Mouse (Mus musculus) intestine, embryonic 16.5 days (tissue): ENCODE measurements around the gene Hydin. TPM values are rescaled to one million over a fixed set of nuclear protein-coding genes. Genes with fewer than 3 reads are reported as not detected.

Experiments used
- ATAC-seq: fragments of 200-750 bp; cut with Nextera tagmentation; 2 replicates; pipeline ENCODE4 v1.8.0; 2017; ENCODE audit warnings: moderate TSS enrichment, moderate library complexity
- H3K27ac ChIP-seq: fragments of 300-500 bp; sonication (generic); 2 replicates; pipeline ENCODE4 v1.5.1; 2014; ENCODE audit warnings: mild to moderate bottlenecking, low read length
- H3K27me3 ChIP-seq: fragments of 300-500 bp; sonication (generic); replicated peaks from 2 replicates; pipeline ENCODE4 v1.6.1; 2014; ENCODE audit warnings: low read length, control low read depth, mixed read lengths; ENCODE audit not compliant: control insufficient read depth, insufficient read depth
- H3K36me3 ChIP-seq: fragments of 300-500 bp; sonication (generic); 2 replicates; pipeline ENCODE4 v1.6.1; 2014; ENCODE audit warnings: low read length, control low read depth; ENCODE audit not compliant: control insufficient read depth, insufficient read depth
- H3K4me1 ChIP-seq: fragments of 300-500 bp; sonication (generic); 2 replicates; pipeline ENCODE4 v1.6.1; 2014; ENCODE audit warnings: low read length, control low read depth, mixed read lengths; ENCODE audit not compliant: control insufficient read depth, insufficient read depth
- H3K4me2 ChIP-seq: fragments of 300-500 bp; sonication (generic); 2 replicates; pipeline ENCODE4 v1.6.1; 2014; ENCODE audit warnings: low read depth, low read length, control low read depth
- H3K4me3 ChIP-seq: fragments of 300-500 bp; sonication (generic); 2 replicates; pipeline ENCODE4 v1.5.1; 2014; ENCODE audit warnings: mild to moderate bottlenecking, low read length
- H3K9ac ChIP-seq: fragments of 300-500 bp; sonication (generic); 2 replicates; pipeline ENCODE4 v1.6.1; 2014; ENCODE audit warnings: low read depth, low read length
- H3K9me3 ChIP-seq: fragments of 300-500 bp; sonication (generic); 2 replicates; pipeline ENCODE4 v1.6.1; 2016; ENCODE audit warnings: low read length, control low read depth; ENCODE audit not compliant: control insufficient read depth
- WGBS: fragments of 180-500 bp; shearing (Covaris S2); extraction: QIAGEN DNeasy Blood & Tissue Kit; methylation state at CpG from one replicate; pipeline ENCODE4 v1.1.7; 2014; 5-methylcytosine and 5-hydroxymethylcytosine counted together
- polyA plus RNA-seq: library from polyadenylated mRNA; unstranded; fragments of >200 nt; fragmentation: Nextera tagmentation; extraction: Ambion mirVana; gene quantifications from 2 replicates; pipeline ENCODE4 v1.2.1, GENCODE M21; 2015

Hydin gene
- polyA plus RNA-seq, 1 experiment from 2014 or later: 0.06 TPM

GRCm38 (mm10) chr8:110626431-110626830 is 359.7 kb downstream of the Hydin start:
- no peak overlapping the region for H3K4me2 ChIP-seq
- H3K27ac ChIP-seq: no peak overlapping the region
- peaks cover 7% of the 10 kb centered on the region for H3K4me1 ChIP-seq
- H3K9ac ChIP-seq: no peak overlapping the region
- no peak for ATAC-seq
- no peaks in the 10 kb centered on the region for H3K27me3 ChIP-seq
- no peaks in the 10 kb centered on the region for H3K9me3 ChIP-seq
- no peaks in the 10 kb centered on the region for H3K36me3 ChIP-seq
- no peak overlapping the region for H3K4me3 ChIP-seq
- 77% methylated on average over 4 of the region's 4 CpGs for WGBS

- Histone ChIP-seq H3K9ac (no peak overlapping the region), H3K9me3 (no peaks in the 10 kb centered on the region), H3K27ac (peak overlapping the region; percentile 34; the same call in 1 of the 2 replicates), H3K36me3 (no peaks in the 10 kb centered on the region; the same call in 1 of the 2 replicates), H3K4me3 (no peak overlapping the region), H3K4me2 (no peak overlapping the region), H3K4me1 (peaks cover 7% of the 10 kb centered on the region), H3K27me3 (no peaks in the 10 kb centered on the region)
- WGBS: 65% methylated on average over 9 of the region's 9 CpGs
- no peak for ATAC-seq
Measured at GRCm38 (mm10) chr8:110629245-110630063, 362.7 kb downstream of the Hydin start.

GRCm38 (mm10) chr8:110630079-110630478 is 363.3 kb downstream of the Hydin start:
- H3K4me2 ChIP-seq: no peak overlapping the region
- ATAC-seq: peak; percentile 32; the same call in 1 of the 2 replicates
- no peak overlapping the region for H3K9ac ChIP-seq
- no peaks in the 10 kb centered on the region for H3K27me3 ChIP-seq
- no peaks in the 10 kb centered on the region for H3K9me3 ChIP-seq
- H3K36me3 ChIP-seq: no peaks in the 10 kb centered on the region; the same call in 1 of the 2 replicates
- no peak overlapping the region for H3K4me3 ChIP-seq
- WGBS: 86% methylated on average over 3 of the region's 3 CpGs
- H3K27ac ChIP-seq: peak overlapping the region; percentile 34; the same call in 1 of the 2 replicates
- H3K4me1 ChIP-seq: peaks cover 7% of the 10 kb centered on the region

GRCm38 (mm10) chr8:110630571-110631071 is 363.8 kb downstream of the Hydin start:
- Histone ChIP-seq H3K27me3 (no peaks in the 10 kb centered on the region), H3K4me2 (no peak overlapping the region; the same call in 1 of the 2 replicates), H3K9me3 (no peaks in the 10 kb centered on the region), H3K4me3 (0 out of 2 replicates have a peak overlapping the region, but pooled peaks have one; percentile 7), H3K9ac (no peak overlapping the region), H3K36me3 (no peaks in the 10 kb centered on the region; the same call in 1 of the 2 replicates), H3K4me1 (peaks cover 7% of the 10 kb centered on the region), H3K27ac (peak overlapping the region; percentile 71)
- peak; percentile 77 for ATAC-seq
- 59% methylated on average over 8 of the region's 8 CpGs for WGBS

GRCm38 (mm10) chr8:110631201-110631600 is 364.4 kb downstream of the Hydin start:
- Histone ChIP-seq H3K36me3 (no peaks in the 10 kb centered on the region; the same call in 1 of the 2 replicates), H3K27me3 (no peaks in the 10 kb centered on the region), H3K9ac (no peak overlapping the region), H3K4me1 (peaks cover 7% of the 10 kb centered on the region), H3K4me2 (no peak overlapping the region), H3K4me3 (no peak overlapping the region), H3K27ac (peak overlapping the region; percentile 71), H3K9me3 (no peaks in the 10 kb centered on the region)
- WGBS: 92% methylated on average over 7 of the region's 7 CpGs
- ATAC-seq: no peak

GRCm38 (mm10) chr8:110633814-110634213 is 367.0 kb downstream of the Hydin start:
- Histone ChIP-seq H3K4me1 (peaks cover 7% of the 10 kb centered on the region), H3K4me3 (no peak overlapping the region), H3K9me3 (no peaks in the 10 kb centered on the region), H3K27ac (no peak overlapping the region), H3K4me2 (no peak overlapping the region), H3K36me3 (no peaks in the 10 kb centered on the region; the same call in 1 of the 2 replicates), H3K9ac (no peak overlapping the region), H3K27me3 (no peaks in the 10 kb centered on the region)
- no peak for ATAC-seq
- WGBS: 99% methylated on average over 3 of the region's 3 CpGs

GRCm38 (mm10) chr8:110636182-110636581 is 369.4 kb downstream of the Hydin start:
- Histone ChIP-seq H3K4me3 (no peak overlapping the region), H3K27me3 (no peaks in the 10 kb centered on the region), H3K36me3 (no peaks in the 10 kb centered on the region; the same call in 1 of the 2 replicates), H3K4me1 (no peaks in the 10 kb centered on the region), H3K9ac (no peak overlapping the region), H3K27ac (no peak overlapping the region), H3K4me2 (no peak overlapping the region), H3K9me3 (no peaks in the 10 kb centered on the region)
- 90% methylated on average over 6 of the region's 6 CpGs for WGBS
- no peak for ATAC-seq

GRCm38 (mm10) chr8:110642331-110642730 is 375.6 kb downstream of the Hydin start:
- WGBS: 95% methylated on average over 5 of the region's 5 CpGs

GRCm38 (mm10) chr8:110643177-110643576 is 376.4 kb downstream of the Hydin start:
- H3K27ac ChIP-seq: no peak overlapping the region
- no peaks in the 10 kb centered on the region for H3K9me3 ChIP-seq
- H3K9ac ChIP-seq: no peak overlapping the region
- H3K27me3 ChIP-seq: no peaks in the 10 kb centered on the region
- H3K36me3 ChIP-seq: no peaks in the 10 kb centered on the region
- no peaks in the 10 kb centered on the region for H3K4me1 ChIP-seq
- H3K4me2 ChIP-seq: no peak overlapping the region
- no peak for ATAC-seq
- H3K4me3 ChIP-seq: no peak overlapping the region
- 67% methylated on average over 4 of the region's 4 CpGs for WGBS

More at GRCm38 (mm10) chr8:110642331-110642730, 375.6 kb downstream of the Hydin start:
- H3K9ac ChIP-seq: no peak overlapping the region
- H3K27me3 ChIP-seq: no peaks in the 10 kb centered on the region
- no peaks in the 10 kb centered on the region for H3K9me3 ChIP-seq
- no peaks in the 10 kb centered on the region for H3K36me3 ChIP-seq
- ATAC-seq: no peak
- no peak overlapping the region for H3K4me3 ChIP-seq
- no peaks in the 10 kb centered on the region for H3K4me1 ChIP-seq
- no peak overlapping the region for H3K4me2 ChIP-seq
- no peak overlapping the region for H3K27ac ChIP-seq
